Mouse (Mus musculus) heart, postnatal 0 days (tissue): ENCODE results near the gene Smox. TPM values are rescaled to one million over a fixed set of nuclear protein-coding genes. Genes with fewer than 3 reads are reported as not detected.

Source experiments
- ATAC-seq: fragments of 200-750 bp; cut with Nextera tagmentation; 2 replicates; pipeline ENCODE4 v1.8.0; 2017; ENCODE audit warnings: low read depth, moderate number of reproducible peaks, moderate library complexity; ENCODE audit not compliant: insufficient read depth
- DNase-seq: peaks from one replicate; pipeline ENCODE4 v3.0.0-alpha.2; 2016; ENCODE audit warnings: low spot score
- H3K27ac ChIP-seq: fragments of 300-500 bp; sonication (generic); 2 replicates; pipeline ENCODE4 v1.5.1; 2014; ENCODE audit warnings: low read depth, mild to moderate bottlenecking
- H3K27me3 ChIP-seq: fragments of 300-500 bp; sonication (generic); 2 replicates; pipeline ENCODE4 v1.6.1; 2014; ENCODE audit warnings: low read length, mixed read lengths; ENCODE audit not compliant: control insufficient read depth, insufficient read depth
- H3K36me3 ChIP-seq: fragments of 300-500 bp; sonication (generic); replicated peaks from 2 replicates; pipeline ENCODE4 v1.6.1; 2014; ENCODE audit warnings: low read length, mixed read lengths; ENCODE audit not compliant: control insufficient read depth, insufficient read depth
- H3K4me1 ChIP-seq: fragments of 300-500 bp; sonication (generic); 2 replicates; pipeline ENCODE4 v1.6.1; 2014; ENCODE audit warnings: antibody characterized with exemption; ENCODE audit not compliant: control insufficient read depth, insufficient read depth
- H3K4me2 ChIP-seq: fragments of 300-500 bp; sonication (generic); 2 replicates; pipeline ENCODE4 v1.6.1; 2014; ENCODE audit warnings: low read depth, mild to moderate bottlenecking, low read length, moderate library complexity
- H3K4me3 ChIP-seq: fragments of 300-500 bp; sonication (generic); 2 replicates; pipeline ENCODE4 v1.5.1; 2014; ENCODE audit warnings: low read depth, low read length
- H3K9ac ChIP-seq: fragments of 300-500 bp; sonication (generic); replicated peaks from 2 replicates; pipeline ENCODE4 v1.6.1; 2014; ENCODE audit warnings: low read depth, low read length, mixed read lengths
- H3K9me3 ChIP-seq: fragments of 300-500 bp; sonication (generic); replicated peaks from 2 replicates; pipeline ENCODE4 v1.6.1; 2016; ENCODE audit warnings: low read length; ENCODE audit not compliant: control insufficient read depth
- CTCF ChIP-seq: IDR thresholded peaks from 2 replicates; pipeline ENCODE4 v1.5.1; 2016; ENCODE audit warnings: antibody characterized with exemption, control low read depth, low read depth
- EP300 ChIP-seq: IDR thresholded peaks from 2 replicates; pipeline ENCODE4 v1.6.1; 2016; ENCODE audit warnings: antibody characterized with exemption, low read depth
- WGBS: fragments of 180-500 bp; shearing (Covaris S2); extraction: QIAGEN DNeasy Blood & Tissue Kit; methylation state at CpG from one replicate; pipeline ENCODE4 v1.1.7; 2014; 5-methylcytosine and 5-hydroxymethylcytosine counted together
- polyA plus RNA-seq: library from polyadenylated mRNA; unstranded; fragments of >200 nt; fragmentation: Nextera tagmentation; extraction: Ambion mirVana; gene quantifications from 2 replicates; pipeline ENCODE4 v1.2.1, GENCODE M21; 2015
- total RNA-seq: library from RNA; depleted of rRNA; stranded (reverse); fragments of >200 nt; gene quantifications from 2 replicates; pipeline ENCODE4 v1.2.3, GENCODE M21; 2014; ENCODE audit warnings: low replicate concordance

The Smox gene
- total and polyA plus RNA-seq, 2 experiments from 2014 or later: 31.4 to 32.7 TPM

DNA sequence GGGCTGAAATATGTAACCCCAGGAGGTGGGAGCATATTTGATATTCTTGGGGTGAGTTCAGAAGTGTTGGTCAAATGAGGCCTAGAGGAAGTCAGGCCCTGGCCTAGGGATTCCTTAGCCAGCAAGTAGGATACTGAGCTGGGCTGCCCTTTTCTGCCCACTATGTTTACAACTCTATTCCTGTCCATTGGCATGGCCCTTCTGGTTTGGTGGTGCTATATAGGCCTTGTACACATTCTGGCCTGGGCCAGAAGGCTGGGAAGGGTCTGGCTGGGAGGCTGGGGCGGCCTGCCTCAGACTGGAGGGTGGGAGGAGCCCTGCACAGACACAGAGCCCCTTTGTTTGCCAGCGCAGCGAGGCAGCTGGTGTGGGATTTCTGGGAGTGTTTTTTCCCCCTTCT lies 15.1 kb downstream of the Smox start:
- TF ChIP-seq EP300: no peak
- TF ChIP-seq CTCF: no peak
- Histone ChIP-seq H3K9me3 (no peaks in the 10 kb centered on the region), H3K27me3 (no peaks in the 10 kb centered on the region), H3K27ac (no peak overlapping the region), H3K9ac (no peak overlapping the region), H3K36me3 (no peaks in the 10 kb centered on the region), H3K4me2 (no peak overlapping the region), H3K4me1 (peaks cover 47% of the 10 kb centered on the region), H3K4me3 (no peak overlapping the region)
- ATAC-seq: no peak
- DNase-seq: no peak
- 41% methylated on average over 3 of the region's 3 CpGs for WGBS

DNA sequence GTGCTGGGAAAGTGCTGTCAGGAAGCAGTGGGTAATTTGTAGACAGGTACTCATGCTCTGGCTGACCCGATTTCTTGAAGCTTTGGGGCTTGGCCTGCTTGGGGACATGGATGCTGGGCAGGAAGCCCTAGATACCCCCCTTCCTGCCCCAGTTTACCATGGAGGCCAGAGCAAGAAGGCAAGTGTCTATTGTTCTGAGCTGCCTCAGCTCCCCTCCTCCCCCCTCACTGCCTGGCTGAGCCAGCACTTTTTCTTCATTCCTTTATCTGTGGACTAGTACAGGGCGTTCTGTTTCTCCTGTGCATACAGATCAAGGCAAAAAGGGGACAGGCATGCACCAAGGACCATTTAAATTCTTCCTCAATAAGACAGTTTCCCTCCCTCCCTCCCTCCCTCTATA lies 17.2 kb downstream of the Smox start:
- ATAC-seq: no peak
- Histone ChIP-seq H3K27ac (no peak overlapping the region), H3K9ac (no peak overlapping the region), H3K9me3 (no peaks in the 10 kb centered on the region), H3K36me3 (no peaks in the 10 kb centered on the region), H3K27me3 (no peaks in the 10 kb centered on the region), H3K4me1 (peaks cover 36% of the 10 kb centered on the region), H3K4me3 (no peak overlapping the region), H3K4me2 (no peak overlapping the region)
- DNase-seq: no peak
- 33% methylated on average over 2 of the region's 2 CpGs for WGBS
- TF ChIP-seq CTCF (no peak), EP300 (no peak)

DNA sequence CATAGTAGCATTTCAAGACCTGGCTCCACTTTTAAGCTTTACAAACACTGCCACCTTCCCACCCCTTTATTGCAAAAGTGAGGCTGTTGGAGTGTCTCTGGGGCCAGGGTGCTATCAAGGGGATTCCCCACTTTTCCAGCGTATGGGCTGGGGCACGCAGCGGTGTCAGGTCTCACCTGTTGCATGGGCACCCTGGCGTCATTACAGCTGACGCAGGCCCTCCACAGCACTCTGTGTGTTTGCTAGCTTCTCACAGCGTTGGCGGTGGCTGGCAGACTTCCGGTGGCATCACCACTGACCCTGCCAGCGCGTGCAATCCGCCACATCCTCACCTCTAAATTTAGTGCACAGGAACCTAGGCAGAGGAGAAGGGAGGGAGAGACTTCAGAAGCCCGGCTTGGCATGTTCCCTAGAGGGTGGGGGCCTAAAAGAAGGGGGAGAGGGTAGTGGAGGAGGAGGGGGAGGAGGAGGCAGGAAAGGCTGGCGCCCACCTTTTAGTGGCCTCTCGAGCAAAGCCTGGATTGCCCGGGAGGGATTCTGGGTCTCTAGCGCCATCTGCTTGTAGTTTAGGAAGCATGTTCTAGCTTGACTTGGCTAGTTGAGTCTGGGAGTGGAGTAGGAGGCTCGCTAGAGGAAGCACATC lies 18.5 kb downstream of the Smox start:
- H3K9ac ChIP-seq: no peak overlapping the region
- peak overlapping the region; percentile 70 for H3K27ac ChIP-seq
- DNase-seq (peak; percentile 89), ATAC-seq (peak; percentile 67)
- H3K4me3 ChIP-seq: peak overlapping the region; percentile 36
- H3K36me3 ChIP-seq: no peaks in the 10 kb centered on the region
- H3K4me2 ChIP-seq: peak overlapping the region; percentile 62
- whole genome bisulfite sequencing: 6% methylated on average over 17 of the region's 17 CpGs
- no peaks in the 10 kb centered on the region for H3K27me3 ChIP-seq
- peaks cover 48% of the 10 kb centered on the region for H3K4me1 ChIP-seq
- no peak for TF ChIP-seq EP300
- peak; percentile 75 for TF ChIP-seq CTCF
- H3K9me3 ChIP-seq: no peaks in the 10 kb centered on the region

DNA sequence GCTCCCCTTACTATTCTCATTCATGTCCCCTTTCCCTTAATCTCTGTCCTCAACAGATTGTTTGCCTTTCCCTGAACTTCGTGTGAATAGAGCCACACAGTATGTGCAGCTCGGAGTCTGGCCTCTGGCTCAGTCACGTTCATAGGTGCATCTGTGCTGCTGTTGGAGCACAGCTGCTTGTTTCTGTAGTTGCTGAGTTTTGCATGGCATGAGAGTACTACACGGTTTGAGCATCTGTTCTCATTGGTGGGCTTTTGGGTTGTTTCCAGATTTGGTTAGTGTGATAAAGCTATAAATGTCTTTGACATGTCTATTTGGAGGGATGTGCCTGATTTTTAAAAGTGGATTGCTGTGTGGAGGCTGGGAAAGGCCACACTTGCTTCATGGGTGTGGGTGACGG lies 19.2 kb downstream of the Smox start:
- Histone ChIP-seq H3K27me3 (no peaks in the 10 kb centered on the region), H3K4me2 (peak overlapping the region; percentile 62; the same call in 1 of the 2 replicates), H3K36me3 (no peaks in the 10 kb centered on the region), H3K4me3 (no peak overlapping the region), H3K4me1 (peaks cover 51% of the 10 kb centered on the region), H3K9ac (no peak overlapping the region), H3K9me3 (no peaks in the 10 kb centered on the region), H3K27ac (no peak overlapping the region)
- ATAC-seq (no peak), DNase-seq (no peak)
- WGBS: 58% methylated on average over 5 of the region's 5 CpGs
- no peak for TF ChIP-seq CTCF

DNA sequence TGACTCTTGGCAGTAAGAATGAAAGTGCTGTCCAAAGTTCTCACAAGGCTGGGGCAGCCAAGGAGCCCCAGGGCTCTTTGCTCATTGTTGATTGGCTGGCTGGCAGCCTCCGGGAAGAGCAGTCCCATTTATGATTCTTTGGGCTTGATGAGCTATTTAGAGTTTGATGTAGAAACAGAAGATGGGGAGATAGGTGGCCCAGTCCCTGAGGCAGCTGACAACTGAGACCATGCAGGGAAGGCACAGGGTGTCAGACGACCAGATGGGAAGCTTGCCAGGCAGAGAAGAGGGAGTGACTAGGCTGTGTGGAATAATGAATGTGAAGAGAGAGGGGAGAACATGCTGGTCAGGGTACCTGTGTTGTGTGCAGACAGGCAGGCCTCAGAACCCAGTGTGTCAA lies 22.2 kb downstream of the Smox start:
- Histone ChIP-seq H3K4me1 (peaks cover 36% of the 10 kb centered on the region), H3K36me3 (no peaks in the 10 kb centered on the region; the same call in 1 of the 2 replicates), H3K4me3 (no peak overlapping the region), H3K4me2 (no peak overlapping the region), H3K9me3 (no peaks in the 10 kb centered on the region), H3K27me3 (no peaks in the 10 kb centered on the region), H3K27ac (peak overlapping the region; percentile 78), H3K9ac (no peak overlapping the region)
- 26% methylated on average over 2 of the region's 2 CpGs for WGBS
- ATAC-seq: no peak
- DNase-seq: no peak
- TF ChIP-seq CTCF (no peak), EP300 (no peak)

DNA sequence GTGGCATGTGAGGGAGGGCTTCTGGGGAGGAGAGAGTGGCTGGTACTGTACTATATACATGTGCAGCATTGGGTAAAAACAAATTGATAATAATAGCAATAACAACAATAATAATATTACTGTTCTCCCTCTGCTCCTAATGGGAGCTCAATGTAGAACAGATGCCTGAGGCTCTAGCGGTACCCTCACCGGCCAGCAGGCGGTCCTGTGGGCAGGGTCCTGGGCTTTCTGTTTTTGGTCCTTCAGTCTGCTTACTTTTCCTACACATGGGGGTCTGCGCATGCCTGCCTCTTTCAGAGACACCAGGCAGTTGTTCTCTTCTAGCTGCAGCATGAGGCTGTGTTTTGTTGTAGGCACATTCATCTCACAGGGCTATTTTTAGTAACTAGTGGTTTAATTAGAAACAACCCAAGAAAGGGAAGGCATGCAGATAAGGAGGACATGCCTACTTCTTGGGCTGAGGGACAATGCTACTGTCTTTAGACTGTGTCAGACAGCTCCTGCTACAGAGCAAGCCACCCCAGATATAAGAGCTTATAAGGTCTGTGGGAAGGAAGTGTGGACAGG lies 22.8 kb downstream of the Smox start:
- Histone ChIP-seq H3K4me1 (peaks cover 30% of the 10 kb centered on the region), H3K27me3 (no peaks in the 10 kb centered on the region), H3K9me3 (no peaks in the 10 kb centered on the region), H3K9ac (no peak overlapping the region), H3K36me3 (no peaks in the 10 kb centered on the region; the same call in 1 of the 2 replicates), H3K4me3 (no peak overlapping the region), H3K4me2 (peak overlapping the region; percentile 49), H3K27ac (peak overlapping the region; percentile 78)
- WGBS: 46% methylated on average over 4 of the region's 4 CpGs
- peak; percentile 34; the same call in 1 of the 2 replicates for TF ChIP-seq CTCF
- no peak for TF ChIP-seq EP300
- ATAC-seq: peak; percentile 42
- DNase-seq: peak; percentile 41
